Mouse (Mus musculus): Measurements from ENCODE around the gene Tnfrsf9.

DNA sequence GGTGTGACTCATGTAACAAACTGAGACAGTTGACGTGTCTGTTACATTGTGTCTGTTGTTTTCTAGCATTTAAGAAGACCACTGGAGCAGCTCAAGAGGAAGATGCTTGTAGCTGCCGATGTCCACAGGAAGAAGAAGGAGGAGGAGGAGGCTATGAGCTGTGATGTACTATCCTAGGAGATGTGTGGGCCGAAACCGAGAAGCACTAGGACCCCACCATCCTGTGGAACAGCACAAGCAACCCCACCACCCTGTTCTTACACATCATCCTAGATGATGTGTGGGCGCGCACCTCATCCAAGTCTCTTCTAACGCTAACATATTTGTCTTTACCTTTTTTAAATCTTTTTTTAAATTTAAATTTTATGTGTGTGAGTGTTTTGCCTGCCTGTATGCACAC lies 30.3 kb downstream of the Tnfrsf9 start:
- TF ChIP-seq CTCF (IDR thresholded peaks at IDR 0.05; ENCODE audit: insufficient read depth, low read length) (no peak), POLR2A (IDR thresholded peaks at IDR 0.05; ENCODE audit: borderline replicate concordance, extremely low read depth, low read depth, low read length) (no peak)

Measured in lung, adult 2 months (tissue).